Mouse (Mus musculus) liver, embryonic 16.5 days (tissue): ENCODE data around the gene Ulk4. TPM values are rescaled to one million over a fixed set of nuclear protein-coding genes. Genes with fewer than 3 reads are reported as not detected.

Experiments used
- ATAC-seq: fragments of 200-750 bp; cut with Nextera tagmentation; 2 replicates; pipeline ENCODE4 v1.8.0; 2017; ENCODE audit warnings: low read depth, mild to moderate bottlenecking, moderate number of reproducible peaks, moderate library complexity
- H3K27ac ChIP-seq: fragments of 300-500 bp; sonication (generic); 2 replicates; pipeline ENCODE4 v1.5.1; 2014; ENCODE audit warnings: mild to moderate bottlenecking, low read length
- H3K27me3 ChIP-seq: fragments of 300-500 bp; sonication (generic); 2 replicates; pipeline ENCODE4 v1.6.1; 2014; ENCODE audit warnings: low read depth, low read length, mixed read lengths; ENCODE audit not compliant: control insufficient read depth, insufficient read depth
- H3K36me3 ChIP-seq: fragments of 300-500 bp; sonication (generic); 2 replicates; pipeline ENCODE4 v1.6.1; 2014; ENCODE audit warnings: mild to moderate bottlenecking; ENCODE audit not compliant: control insufficient read depth, insufficient read depth
- H3K4me1 ChIP-seq: fragments of 300-500 bp; sonication (generic); 2 replicates; pipeline ENCODE4 v1.6.1; 2014; ENCODE audit warnings: low read depth, low read length, mixed read lengths; ENCODE audit not compliant: control insufficient read depth
- H3K4me2 ChIP-seq: fragments of 300-500 bp; sonication (generic); 2 replicates; pipeline ENCODE4 v1.6.1; 2014; ENCODE audit warnings: low read depth, low read length, mixed read lengths
- H3K4me3 ChIP-seq: fragments of 300-500 bp; sonication (generic); 2 replicates; pipeline ENCODE4 v1.5.1; 2014; ENCODE audit warnings: low read depth, mild to moderate bottlenecking, low read length
- H3K9ac ChIP-seq: fragments of 300-500 bp; sonication (generic); 2 replicates; pipeline ENCODE4 v1.6.1; 2014; ENCODE audit warnings: low read depth, low read length
- H3K9me3 ChIP-seq: fragments of 300-500 bp; sonication (generic); replicated peaks from 2 replicates; pipeline ENCODE4 v1.6.1; 2016; ENCODE audit warnings: low read length; ENCODE audit not compliant: control insufficient read depth
- WGBS: fragments of 180-500 bp; shearing (Covaris S2); extraction: QIAGEN DNeasy Blood & Tissue Kit; methylation state at CpG from one replicate; pipeline ENCODE4 v1.1.7; 2014; ENCODE audit not compliant: insufficient replicate concordance; 5-methylcytosine and 5-hydroxymethylcytosine counted together
- polyA plus RNA-seq: library from polyadenylated mRNA; unstranded; fragments of >200 nt; fragmentation: Nextera tagmentation; extraction: Ambion mirVana; gene quantifications from 2 replicates; pipeline ENCODE4 v1.2.1, GENCODE M21; 2015

The Ulk4 gene
- polyA plus RNA-seq, 1 experiment from 2014 or later: 30.8 TPM

DNA sequence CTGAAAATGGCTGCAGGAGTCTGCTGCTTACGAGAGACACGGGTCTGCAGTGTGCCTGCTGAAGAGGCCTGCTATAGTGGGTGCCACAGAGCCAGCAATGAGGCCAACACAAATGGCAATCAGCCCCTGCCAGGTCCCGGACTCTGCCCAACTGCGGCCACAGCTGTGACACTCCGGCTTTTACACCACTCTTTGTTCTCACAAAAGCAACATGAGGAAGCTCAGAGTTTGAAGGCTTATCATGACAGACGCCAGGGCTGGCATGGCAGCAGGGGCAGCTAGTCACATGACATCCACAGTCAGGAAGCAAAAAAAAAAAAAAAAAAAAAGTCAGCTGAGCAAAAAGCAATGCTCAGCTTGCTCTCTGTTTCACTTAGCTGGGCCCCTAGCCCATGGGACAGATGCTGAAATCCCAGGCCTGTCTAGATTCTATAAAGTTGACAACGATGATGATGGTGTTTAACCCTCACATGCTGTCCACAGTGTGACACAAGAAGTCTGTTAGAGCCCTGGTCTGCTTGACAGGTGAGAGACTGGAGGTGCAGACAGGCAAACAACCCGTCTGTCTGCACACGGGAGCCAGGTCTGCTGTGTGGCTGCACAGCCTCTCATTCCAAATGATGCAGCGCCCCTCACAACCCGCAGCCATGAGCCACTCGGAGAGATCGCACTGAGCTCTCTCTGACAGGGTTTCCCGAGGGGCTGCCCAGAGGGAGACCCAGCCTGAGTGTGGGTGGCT is 253.3 kb downstream of the Ulk4 start:
- 73% methylated on average over 14 of the region's 14 CpGs for WGBS
- Histone ChIP-seq H3K4me1 (peaks cover under 1% of the 10 kb centered on the region), H3K9ac (no peak overlapping the region), H3K36me3 (no peaks in the 10 kb centered on the region), H3K27ac (no peak overlapping the region), H3K4me2 (no peak overlapping the region), H3K27me3 (no peaks in the 10 kb centered on the region), H3K4me3 (no peak overlapping the region), H3K9me3 (no peaks in the 10 kb centered on the region)
- no peak for ATAC-seq

DNA sequence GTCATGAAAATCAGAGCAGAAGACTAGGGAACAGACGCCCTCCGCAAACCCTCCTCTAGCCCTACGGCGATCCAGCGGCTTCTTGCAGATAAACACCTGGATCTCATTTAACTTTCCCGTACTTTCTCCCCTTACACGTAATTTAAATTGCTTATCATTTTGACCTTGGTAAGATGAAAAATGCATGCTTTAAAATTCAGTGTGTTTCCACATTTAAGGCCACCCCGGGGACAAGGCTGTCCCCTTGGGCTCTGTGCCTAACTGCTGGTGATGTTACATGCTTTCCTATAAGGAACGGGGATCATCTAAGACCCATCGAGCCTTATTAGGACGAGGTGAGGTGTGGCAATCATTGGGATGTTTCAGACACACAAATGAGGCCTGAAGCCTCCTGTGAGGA is 256.6 kb downstream of the Ulk4 start:
- no peak overlapping the region for H3K27ac ChIP-seq
- peaks cover 2% of the 10 kb centered on the region for H3K4me1 ChIP-seq
- H3K4me3 ChIP-seq: no peak overlapping the region
- ATAC-seq: no peak
- H3K27me3 ChIP-seq: no peaks in the 10 kb centered on the region
- no peaks in the 10 kb centered on the region for H3K36me3 ChIP-seq
- WGBS: 76% methylated on average over 11 of the region's 11 CpGs
- H3K4me2 ChIP-seq: no peak overlapping the region
- H3K9me3 ChIP-seq: no peaks in the 10 kb centered on the region
- H3K9ac ChIP-seq: no peak overlapping the region

DNA sequence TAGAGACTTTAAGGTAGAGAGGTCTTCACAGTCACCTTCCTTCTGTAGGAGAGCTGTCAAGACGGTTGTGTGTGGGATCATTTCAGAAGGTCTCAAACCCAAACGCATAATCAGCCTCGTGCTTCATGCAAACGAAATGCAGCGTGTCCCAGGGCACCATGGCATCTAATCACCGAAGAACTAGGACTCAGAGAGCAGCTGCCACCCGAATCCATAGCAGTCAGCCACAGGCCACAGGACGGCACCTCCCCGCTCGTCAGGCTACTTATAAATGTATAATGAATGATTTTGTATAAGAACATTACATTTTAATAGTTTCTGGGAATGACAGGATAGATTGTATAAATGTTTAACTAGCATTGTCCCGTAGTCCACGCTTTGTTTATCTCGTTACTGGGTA is 257.1 kb downstream of the Ulk4 start:
- no peak for ATAC-seq
- H3K27ac ChIP-seq: no peak overlapping the region
- H3K9me3 ChIP-seq: no peaks in the 10 kb centered on the region
- no peak overlapping the region for H3K4me2 ChIP-seq
- H3K4me3 ChIP-seq: no peak overlapping the region
- H3K36me3 ChIP-seq: no peaks in the 10 kb centered on the region
- no peak overlapping the region for H3K9ac ChIP-seq
- H3K27me3 ChIP-seq: no peaks in the 10 kb centered on the region
- peaks cover 2% of the 10 kb centered on the region for H3K4me1 ChIP-seq
- 77% methylated on average over 13 of the region's 13 CpGs for WGBS

DNA sequence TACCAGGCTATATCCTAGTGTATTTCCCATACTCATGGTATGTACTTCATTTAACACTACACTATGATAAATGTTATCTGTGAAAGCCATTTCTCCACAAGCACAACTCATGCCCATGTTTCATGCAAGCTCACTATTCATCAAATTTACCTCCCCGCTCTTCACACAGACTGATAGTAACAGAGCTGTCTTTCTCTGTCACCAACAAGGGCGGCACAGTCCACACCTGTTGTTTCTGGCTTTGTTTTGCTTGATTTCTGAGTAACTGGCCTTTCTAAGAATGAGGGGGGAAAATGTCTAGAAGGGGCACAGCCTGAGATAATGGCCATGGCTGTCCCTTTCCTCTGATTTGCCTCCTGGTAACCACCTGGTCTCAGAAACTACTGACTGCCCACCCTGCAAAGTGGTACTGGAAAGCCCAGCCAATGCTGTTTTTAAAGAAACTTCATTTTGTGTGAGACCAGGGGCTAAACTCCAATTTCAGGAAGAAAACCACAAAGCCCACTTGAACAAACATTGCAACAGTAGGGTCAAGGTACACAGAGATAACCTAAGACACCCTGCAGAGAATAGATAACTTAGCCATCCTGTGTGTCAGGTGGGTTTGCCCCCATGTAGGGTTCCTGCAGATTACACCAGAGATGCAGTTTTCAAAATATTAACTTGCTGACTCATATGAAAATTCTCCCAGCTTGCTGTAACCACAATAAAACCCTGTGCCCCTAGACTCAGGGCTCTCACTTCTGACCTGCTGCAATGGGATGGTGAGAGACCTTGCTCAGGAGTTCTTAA is 258.3 kb downstream of the Ulk4 start:
- Histone ChIP-seq H3K9me3 (no peaks in the 10 kb centered on the region), H3K9ac (no peak overlapping the region), H3K4me1 (peaks cover 2% of the 10 kb centered on the region), H3K4me3 (no peak overlapping the region), H3K36me3 (no peaks in the 10 kb centered on the region), H3K4me2 (no peak overlapping the region; the same call in 1 of the 2 replicates), H3K27ac (no peak overlapping the region), H3K27me3 (no peaks in the 10 kb centered on the region)
- peak; percentile 70 for ATAC-seq
- WGBS: 26% methylated on average over 2 of the region's 2 CpGs

DNA sequence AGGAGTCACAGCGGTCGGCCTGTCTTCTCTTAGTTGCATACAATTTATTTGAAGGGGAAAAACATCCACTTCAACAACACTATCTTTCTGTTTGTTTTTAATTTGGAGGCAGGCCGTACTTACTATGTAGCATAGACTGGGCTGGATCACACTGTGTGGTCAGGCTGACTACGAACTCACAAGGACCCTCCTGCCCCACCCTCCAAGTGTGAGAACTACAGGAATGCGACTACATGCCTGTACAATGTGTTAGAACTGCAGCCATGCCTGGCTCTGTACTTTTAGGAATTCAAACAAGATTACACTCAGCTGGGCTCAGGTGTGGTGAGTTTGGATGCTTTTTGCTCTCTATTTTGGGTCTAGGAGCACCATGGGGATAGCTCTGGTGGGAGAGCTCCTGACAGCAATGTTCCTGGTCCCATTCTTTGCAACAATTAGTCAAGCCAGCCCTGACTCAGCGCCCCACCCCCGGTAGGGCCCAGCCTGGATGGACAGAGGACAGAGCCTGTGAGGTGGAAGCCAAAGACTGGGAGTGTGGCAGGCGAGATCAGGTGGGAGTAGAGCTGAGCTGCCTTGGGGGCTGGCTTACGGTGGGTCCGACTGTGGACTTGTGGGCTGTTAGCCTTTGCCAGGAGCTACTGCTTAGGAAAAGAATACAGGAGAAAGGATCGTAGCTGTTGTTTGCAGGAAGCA is 261.0 kb downstream of the Ulk4 start:
- Histone ChIP-seq H3K36me3 (no peaks in the 10 kb centered on the region), H3K4me3 (no peak overlapping the region), H3K9ac (no peak overlapping the region), H3K4me1 (peaks cover 2% of the 10 kb centered on the region), H3K27ac (no peak overlapping the region), H3K27me3 (no peaks in the 10 kb centered on the region), H3K9me3 (no peaks in the 10 kb centered on the region), H3K4me2 (no peak overlapping the region)
- no peak for ATAC-seq
- WGBS: 61% methylated on average over 11 of the region's 11 CpGs

DNA sequence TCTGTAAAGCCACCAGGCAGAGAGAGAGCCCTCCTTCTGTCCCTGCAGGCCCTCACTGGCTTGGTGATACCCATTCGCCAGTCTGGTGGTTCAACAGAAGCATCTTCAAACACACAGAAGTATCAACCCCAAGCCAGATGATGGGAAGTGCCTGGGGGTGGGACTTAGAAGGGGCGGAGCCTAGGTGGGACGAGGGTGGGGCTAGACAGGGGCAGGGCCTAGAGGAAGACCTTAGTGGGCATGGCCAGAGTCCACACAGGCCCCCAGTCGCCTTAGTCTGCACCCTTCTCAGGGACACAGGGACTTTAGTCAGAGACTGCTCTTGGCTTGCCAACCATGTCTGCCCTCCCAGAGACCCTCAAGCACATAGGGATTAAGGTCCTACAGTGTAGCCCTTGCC is 265.5 kb downstream of the Ulk4 start:
- Histone ChIP-seq H3K9me3 (no peaks in the 10 kb centered on the region), H3K27ac (no peak overlapping the region), H3K4me2 (no peak overlapping the region), H3K4me1 (no peaks in the 10 kb centered on the region), H3K4me3 (no peak overlapping the region), H3K9ac (no peak overlapping the region), H3K27me3 (no peaks in the 10 kb centered on the region), H3K36me3 (no peaks in the 10 kb centered on the region)
- ATAC-seq: 0 out of 2 replicates have a peak, but pooled peaks have one; percentile 27
- 25% methylated on average over 4 of the region's 4 CpGs for WGBS

DNA sequence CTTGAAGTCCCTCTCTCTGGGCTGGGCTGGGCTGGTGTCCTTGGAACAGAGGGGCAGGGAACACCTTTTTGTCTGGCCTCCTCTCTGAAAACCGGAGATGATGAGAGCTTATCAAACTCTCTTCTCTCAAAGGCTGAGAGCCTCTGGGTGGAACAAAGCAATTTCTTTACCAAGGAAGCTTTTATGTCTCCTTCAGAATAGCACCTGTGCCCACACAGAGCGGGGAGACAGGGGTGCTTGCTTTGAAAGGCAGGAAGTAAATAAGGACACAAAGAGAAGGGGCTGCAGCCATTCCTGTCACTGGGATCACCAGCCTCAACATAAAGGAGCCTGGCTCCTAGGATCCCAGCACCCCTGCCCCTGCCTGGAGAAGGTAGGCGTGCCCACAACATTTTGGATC is 266.5 kb downstream of the Ulk4 start:
- no peaks in the 10 kb centered on the region for H3K36me3 ChIP-seq
- WGBS: 43% methylated on average over 3 of the region's 3 CpGs

DNA sequence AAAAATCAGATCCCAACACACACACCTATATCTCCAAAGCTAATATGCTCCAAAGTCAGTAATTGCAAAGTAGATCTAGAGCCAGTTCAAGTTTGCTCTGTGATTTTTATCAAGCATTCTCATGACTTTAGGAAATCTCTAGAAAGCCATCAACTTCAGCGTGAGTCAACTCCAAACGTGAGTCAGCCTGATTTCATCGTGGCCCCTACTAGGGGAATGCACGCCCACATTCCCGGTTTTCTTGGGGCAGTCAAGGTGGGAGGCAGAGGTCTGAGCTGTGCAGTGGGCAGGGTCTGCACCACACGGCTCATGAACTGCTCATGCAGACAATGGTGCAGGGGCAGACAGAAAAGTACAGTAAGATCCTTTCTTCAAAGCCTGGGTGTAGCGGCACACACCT is 271.0 kb downstream of the Ulk4 start:
- Histone ChIP-seq H3K9ac (no peak overlapping the region), H3K27me3 (no peaks in the 10 kb centered on the region), H3K36me3 (no peaks in the 10 kb centered on the region), H3K4me3 (no peak overlapping the region), H3K4me1 (no peaks in the 10 kb centered on the region), H3K4me2 (no peak overlapping the region), H3K27ac (no peak overlapping the region), H3K9me3 (no peaks in the 10 kb centered on the region)
- WGBS: 51% methylated on average over 7 of the region's 7 CpGs
- ATAC-seq: no peak

More for the DNA sequence above, 266.5 kb downstream of the Ulk4 start:
- Histone ChIP-seq H3K4me2 (no peak overlapping the region), H3K9ac (no peak overlapping the region), H3K27ac (no peak overlapping the region), H3K9me3 (no peaks in the 10 kb centered on the region), H3K4me3 (no peak overlapping the region), H3K4me1 (no peaks in the 10 kb centered on the region), H3K27me3 (no peaks in the 10 kb centered on the region)
- no peak for ATAC-seq
